Mouse (Mus musculus): ENCODE measurements around the gene Dab1. TPM values are rescaled to one million over a fixed set of nuclear protein-coding genes. Genes with fewer than 3 reads are reported as not detected.

Dab1 gene
- total RNA-seq, 2 experiments from 2014 or later, result 1.7 to 1.9 TPM

- no peak for DNase-seq (ENCODE audit: low spot score in 2 of 2)
Measured at GRCm38 (mm10) chr4:104656728-104657127, 1037.6 kb downstream of the Dab1 start.

GRCm38 (mm10) chr4:104662841-104663614 lies 1043.9 kb downstream of the Dab1 start:
- DNase-seq (ENCODE audit: low spot score in 2 of 2), result no peak

GRCm38 (mm10) chr4:104665553-104665952 lies 1046.4 kb downstream of the Dab1 start:
- DNase-seq (ENCODE audit: low spot score in 2 of 2), result peak; percentile 30 to 53

- DNase-seq (ENCODE audit: low spot score in 2 of 2), result no peak
Measured at GRCm38 (mm10) chr4:104666831-104667551, 1047.8 kb downstream of the Dab1 start.

GRCm38 (mm10) chr4:104668061-104668460 lies 1048.9 kb downstream of the Dab1 start:
- DNase-seq (ENCODE audit: low spot score in 2 of 2), result no peak

GRCm38 (mm10) chr4:104669406-104669805 lies 1050.2 kb downstream of the Dab1 start:
- DNase-seq (ENCODE audit: low spot score in 2 of 2), result no peak

- DNase-seq (ENCODE audit: low spot score in 2 of 2), result no peak
Measured at GRCm38 (mm10) chr4:104670741-104671140, 1051.6 kb downstream of the Dab1 start.

GRCm38 (mm10) chr4:104673317-104673716 lies 1054.2 kb downstream of the Dab1 start:
- no peak for DNase-seq (ENCODE audit: low spot score in 2 of 2)

- no peak for DNase-seq (ENCODE audit: low spot score in 2 of 2)
Measured at GRCm38 (mm10) chr4:104674706-104675105, 1055.5 kb downstream of the Dab1 start.

- DNase-seq (ENCODE audit: low spot score in 2 of 2), result no peak
Measured at GRCm38 (mm10) chr4:104678234-104678633, 1059.1 kb downstream of the Dab1 start.

GRCm38 (mm10) chr4:104680475-104680874 lies 1061.3 kb downstream of the Dab1 start:
- DNase-seq (ENCODE audit: low spot score in 2 of 2), result no peak

- DNase-seq (ENCODE audit: low spot score in 2 of 2), result no peak
Measured at GRCm38 (mm10) chr4:104686137-104686809, 1067.1 kb downstream of the Dab1 start.

GRCm38 (mm10) chr4:104689047-104689446 lies 1069.9 kb downstream of the Dab1 start:
- DNase-seq (ENCODE audit: low spot score in 2 of 2), result no peak

GRCm38 (mm10) chr4:104691026-104691425 lies 1071.9 kb downstream of the Dab1 start:
- DNase-seq (ENCODE audit: low spot score in 2 of 2), result no peak

GRCm38 (mm10) chr4:104694188-104694587 lies 1075.0 kb downstream of the Dab1 start:
- no peak for DNase-seq (ENCODE audit: low spot score in 2 of 2)

GRCm38 (mm10) chr4:104696522-104696921 lies 1077.4 kb downstream of the Dab1 start:
- no peak for DNase-seq (ENCODE audit: low spot score in 2 of 2)

- no peak for DNase-seq (ENCODE audit: low spot score in 2 of 2)
Measured at GRCm38 (mm10) chr4:104697703-104698102, 1078.5 kb downstream of the Dab1 start.

GRCm38 (mm10) chr4:104705664-104706645 lies 1086.8 kb downstream of the Dab1 start:
- no peak for DNase-seq (ENCODE audit: low spot score in 2 of 2)

- DNase-seq (ENCODE audit: low spot score in 2 of 2), result no peak
Measured at GRCm38 (mm10) chr4:104712338-104713083, 1093.4 kb downstream of the Dab1 start.

- DNase-seq (ENCODE audit: low spot score in 2 of 2), result no peak
Measured at GRCm38 (mm10) chr4:104714925-104715519, 1095.9 kb downstream of the Dab1 start.

Measured in gastrocnemius, postnatal 4 days (tissue).